Mouse (Mus musculus): ENCODE measurements around the gene Tyro3. TPM values are rescaled to one million over a fixed set of nuclear protein-coding genes. Genes with fewer than 3 reads are reported as not detected.

Tyro3 gene
- polyA plus RNA-seq (2017; shearing (Covaris generic)), result 2.2 TPM

GRCm38 (mm10) chr2:119797279-119797783, at the start of gene Tyro3:
TSS of gene Tyro3 (plus strand) at chr2:119797733.

GRCm38 (mm10) chr2:119760251-119760650, 37.3 kb upstream of the Tyro3 start, which contains the start of gene Ltk:
TSS of gene Ltk (minus strand) at chr2:119760431.

GRCm38 (mm10) chr2:119787206-119787883, 10.2 kb upstream of the Tyro3 start, which contains the start of gene Rpap1:
TSS of gene Rpap1 (minus strand) at chr2:119787537.

Other genes with a start within 250 kb of the Tyro3 start
- gene Nusap1, start 179.4 kb upstream of the Tyro3 start, polyA plus RNA-seq (2017; shearing (Covaris generic)), result 7.6 TPM
- gene Oip5, start 179.3 kb upstream of the Tyro3 start, polyA plus RNA-seq (2017; shearing (Covaris generic)), result 4.9 TPM
- 46.8 TPM for gene Ndufaf1, start 134.9 kb upstream of the Tyro3 start, polyA plus RNA-seq (2017; shearing (Covaris generic))
- 27.9 TPM for gene Rtf1, start 122.7 kb upstream of the Tyro3 start, polyA plus RNA-seq (2017; shearing (Covaris generic))
- gene Itpka, start 55.4 kb upstream of the Tyro3 start, polyA plus RNA-seq (2017; shearing (Covaris generic)), result 0.20 TPM
- not detected for gene Ltk, start 37.3 kb upstream of the Tyro3 start, polyA plus RNA-seq (2017; shearing (Covaris generic))
- 37.6 TPM for gene Rpap1, start 10.2 kb upstream of the Tyro3 start, polyA plus RNA-seq (2017; shearing (Covaris generic))
- gene Mga, start 99.5 kb downstream of the Tyro3 start, polyA plus RNA-seq (2017; shearing (Covaris generic)), result 62.9 TPM
- gene Mapkbp1, start 175.0 kb downstream of the Tyro3 start, polyA plus RNA-seq (2017; shearing (Covaris generic)), result 11.2 TPM
- gene Jmjd7, start 229.8 kb downstream of the Tyro3 start, polyA plus RNA-seq (2017; shearing (Covaris generic)), result 19.1 TPM
- 7.9 TPM for gene Gm28042, start 229.8 kb downstream of the Tyro3 start, polyA plus RNA-seq (2017; shearing (Covaris generic))
- 4.5 TPM for gene Pla2g4b, start 235.7 kb downstream of the Tyro3 start, polyA plus RNA-seq (2017; shearing (Covaris generic))

Data from activated CD4-positive, CD25-positive, alpha-beta regulatory T cell, adult 9 weeks (primary cell).